Mouse (Mus musculus) left cerebral cortex, adult 8-10 months (tissue): Measurements from ENCODE around the gene Hipk2. TPM values are rescaled to one million over a fixed set of nuclear protein-coding genes. Genes with fewer than 3 reads are reported as not detected.

Experiments used
- DNase-seq, 2 experiments: peaks; one replicate each; pipeline ENCODE4 v3.0.0; 2022; ENCODE audit warnings: low spot score in 2 of 2
- total RNA-seq, 4 experiments: library from RNA; stranded (reverse); gene quantifications; 2 replicates each; pipeline ENCODE4 v1.2.4; 2022

Gene Hipk2
- total RNA-seq, 4 experiments from 2014 or later, result 63.1 to 76.0 (median 71.7) TPM

DNA sequence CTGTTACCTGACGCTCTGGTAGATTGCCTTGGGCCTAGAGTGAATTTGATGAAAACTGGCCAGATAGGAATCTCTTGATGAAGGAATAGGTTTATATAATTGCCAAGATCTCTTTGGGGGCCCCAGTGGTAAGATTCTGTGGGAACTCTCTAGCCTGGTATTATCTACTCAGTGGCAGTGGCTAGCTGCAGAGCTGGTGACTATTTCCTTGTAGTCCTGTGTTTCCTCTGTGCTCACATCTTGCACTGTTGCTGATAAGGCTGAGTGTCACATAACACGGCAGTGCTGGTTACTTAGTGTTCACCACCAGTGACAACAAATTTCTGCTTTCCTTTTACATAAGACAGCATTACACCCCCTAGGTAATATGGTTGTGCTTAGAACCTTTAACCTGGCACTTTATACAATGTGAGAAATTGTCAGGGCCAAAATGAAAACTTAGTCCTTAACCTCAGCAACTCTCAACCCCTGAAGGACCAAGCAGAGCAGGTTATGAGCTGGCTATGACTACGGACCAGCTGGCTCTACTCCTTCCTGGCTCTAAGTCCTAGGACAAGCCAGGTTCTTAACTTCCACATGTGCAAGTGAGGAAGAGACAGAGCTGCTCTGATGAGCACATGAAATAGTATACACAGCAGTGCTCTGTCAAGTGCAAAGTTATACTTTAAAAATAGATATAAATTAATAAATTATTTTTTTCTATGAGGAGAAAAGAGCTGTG, 80.7 kb downstream of the Hipk2 start:
- DNase-seq, result no peak

DNA sequence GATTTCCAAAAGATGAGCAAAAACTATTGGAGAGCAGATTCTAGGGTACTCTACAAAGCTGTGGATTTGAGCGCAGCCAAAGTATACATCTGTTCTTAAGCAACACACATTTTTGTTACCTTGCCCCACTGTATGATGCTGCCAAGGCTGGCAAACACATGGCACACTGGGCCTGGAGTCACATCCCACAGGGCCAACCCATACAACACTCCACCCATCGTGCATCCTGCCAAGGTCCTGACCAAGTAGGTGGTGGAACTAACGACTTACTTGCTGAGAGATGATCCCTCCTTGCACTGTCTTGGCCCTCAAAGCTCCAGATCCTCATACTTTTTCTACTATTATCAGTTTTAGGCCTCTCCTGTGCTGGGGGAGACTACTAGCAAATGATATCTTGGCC, 83.0 kb downstream of the Hipk2 start:
- no peak for DNase-seq

DNA sequence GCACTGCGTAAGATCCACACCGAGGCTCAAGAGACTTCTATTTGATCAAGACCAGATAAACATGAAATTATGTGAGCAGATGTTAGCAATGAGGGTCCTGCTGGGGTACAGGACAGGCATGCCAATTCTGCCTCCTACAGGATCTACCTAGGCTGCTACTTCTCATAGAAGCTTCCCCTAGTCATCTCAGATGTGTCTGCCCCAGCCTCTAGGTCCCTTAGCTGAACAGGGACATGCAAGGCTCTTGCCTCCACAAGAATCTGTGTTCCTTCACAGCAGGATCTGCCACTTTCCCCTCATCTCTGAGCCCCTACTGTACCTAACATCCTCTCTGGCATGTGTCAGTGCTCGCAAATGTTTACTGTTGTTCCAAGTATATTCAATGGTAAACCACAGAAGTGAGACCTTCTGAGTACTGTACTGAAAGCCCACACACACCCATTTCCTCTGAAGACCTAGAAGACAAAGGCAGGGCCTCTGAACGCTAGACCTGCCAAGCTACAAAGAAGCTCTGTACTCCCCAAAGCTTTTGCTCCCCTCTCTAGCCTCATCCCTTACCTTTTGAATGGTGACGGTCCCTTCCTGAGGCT, 86.6 kb downstream of the Hipk2 start:
- DNase-seq, result no peak

DNA sequence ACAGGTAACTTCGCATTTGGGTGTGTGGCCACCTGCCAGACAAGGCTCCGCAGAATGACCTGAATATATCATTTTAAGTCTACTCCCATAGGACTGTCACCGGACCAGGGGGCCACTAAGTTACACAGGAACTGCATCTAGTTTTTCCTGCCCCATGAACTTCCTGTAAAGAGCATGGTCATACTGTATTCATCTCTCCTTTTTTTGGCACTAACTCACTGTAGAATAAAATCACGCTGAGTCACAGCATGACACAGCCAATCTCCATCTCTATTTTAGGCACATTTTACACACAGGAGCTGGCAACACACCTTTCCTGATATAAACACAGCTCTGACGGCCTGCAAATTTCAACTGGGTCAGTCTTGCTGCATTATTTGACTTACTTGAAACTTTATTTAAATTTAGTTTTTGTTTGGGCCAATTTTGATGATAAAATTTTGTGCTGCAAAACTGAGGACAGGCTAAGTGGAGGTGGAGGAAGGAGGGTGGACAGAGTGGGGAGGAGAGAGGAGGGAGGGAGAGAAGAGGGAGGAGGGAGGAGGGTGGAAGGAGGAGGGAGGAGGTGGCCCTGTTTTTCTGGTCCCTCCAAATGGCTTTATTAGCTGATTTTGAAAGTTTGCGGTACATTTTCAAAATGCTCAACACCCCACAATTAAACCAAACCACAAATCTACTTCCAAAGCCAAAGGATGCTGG, 88.0 kb downstream of the Hipk2 start:
- peak in 1 of 2 experiments; percentile 32 for DNase-seq

- no peak for DNase-seq
Observed at GRCm38 (mm10) chr6:38787134-38787533, 88.8 kb downstream of the Hipk2 start.

GRCm38 (mm10) chr6:38785747-38786146, 90.2 kb downstream of the Hipk2 start:
- DNase-seq, result no peak

DNA sequence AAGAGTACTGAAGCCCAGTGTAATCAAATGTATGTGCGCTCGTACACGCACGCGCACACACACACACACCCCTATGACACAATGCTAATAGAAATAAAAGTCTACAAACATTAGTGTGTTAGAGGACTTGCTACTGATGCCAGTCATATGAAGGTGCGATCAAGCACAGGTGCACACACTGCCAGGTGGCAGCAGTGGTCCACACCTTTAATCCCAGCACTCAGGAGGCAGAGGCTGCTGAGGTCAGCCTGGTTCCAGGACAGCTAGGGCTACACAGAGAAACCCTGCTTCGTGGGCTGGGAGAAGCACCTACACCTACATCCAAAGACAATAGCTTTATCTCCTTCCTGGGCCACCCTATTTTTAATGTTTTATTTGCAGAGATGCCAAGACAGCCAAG, 96.6 kb downstream of the Hipk2 start:
- DNase-seq, result no peak

DNA sequence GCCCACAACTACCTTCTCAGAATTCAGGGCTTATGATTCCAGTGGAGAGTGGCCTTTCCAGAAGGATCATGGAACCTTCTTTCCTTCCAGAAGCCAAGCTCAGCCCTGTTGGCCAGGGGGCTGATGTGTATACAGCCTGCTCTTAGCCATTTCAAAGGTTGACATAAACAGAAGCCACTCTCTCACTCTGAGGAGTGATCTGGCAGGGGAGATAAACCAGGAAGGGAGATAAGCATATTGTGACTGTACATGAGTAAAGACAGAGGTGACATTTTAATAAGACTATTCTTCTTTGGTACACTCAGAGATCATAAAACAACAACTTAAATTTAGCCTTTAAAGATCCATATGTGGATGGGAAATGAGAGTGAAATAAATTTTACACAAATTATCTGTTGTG, 97.1 kb downstream of the Hipk2 start:
- DNase-seq, result no peak

- DNase-seq, result no peak
Observed at GRCm38 (mm10) chr6:38776000-38776584, 99.9 kb downstream of the Hipk2 start.

GRCm38 (mm10) chr6:38772836-38773518, 103.0 kb downstream of the Hipk2 start:
- no peak for DNase-seq

- DNase-seq, result no peak
Observed at GRCm38 (mm10) chr6:38771061-38771667, 104.8 kb downstream of the Hipk2 start.

DNA sequence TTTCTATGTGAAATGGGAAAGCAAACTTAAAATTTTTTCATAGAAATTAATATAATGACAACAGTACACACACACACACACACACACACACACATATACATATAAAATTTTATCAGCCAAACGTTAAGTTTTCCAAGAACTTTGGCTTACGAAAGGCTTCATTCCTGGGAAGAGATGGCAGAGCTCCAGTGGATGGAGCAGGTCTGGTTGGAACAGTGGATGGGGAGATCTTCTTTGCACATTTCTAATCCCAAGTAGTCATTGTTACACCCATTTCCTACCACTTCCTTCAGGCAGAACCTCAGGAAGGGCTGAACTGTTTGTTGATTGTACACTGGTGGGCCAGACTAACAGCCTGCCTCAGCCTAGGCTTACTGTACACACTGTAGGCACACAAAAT, 106.3 kb downstream of the Hipk2 start:
- no peak for DNase-seq

- DNase-seq, result no peak
Observed at GRCm38 (mm10) chr6:38762588-38763265, 113.2 kb downstream of the Hipk2 start.

GRCm38 (mm10) chr6:38762006-38762405, 114.0 kb downstream of the Hipk2 start:
- no peak for DNase-seq

DNA sequence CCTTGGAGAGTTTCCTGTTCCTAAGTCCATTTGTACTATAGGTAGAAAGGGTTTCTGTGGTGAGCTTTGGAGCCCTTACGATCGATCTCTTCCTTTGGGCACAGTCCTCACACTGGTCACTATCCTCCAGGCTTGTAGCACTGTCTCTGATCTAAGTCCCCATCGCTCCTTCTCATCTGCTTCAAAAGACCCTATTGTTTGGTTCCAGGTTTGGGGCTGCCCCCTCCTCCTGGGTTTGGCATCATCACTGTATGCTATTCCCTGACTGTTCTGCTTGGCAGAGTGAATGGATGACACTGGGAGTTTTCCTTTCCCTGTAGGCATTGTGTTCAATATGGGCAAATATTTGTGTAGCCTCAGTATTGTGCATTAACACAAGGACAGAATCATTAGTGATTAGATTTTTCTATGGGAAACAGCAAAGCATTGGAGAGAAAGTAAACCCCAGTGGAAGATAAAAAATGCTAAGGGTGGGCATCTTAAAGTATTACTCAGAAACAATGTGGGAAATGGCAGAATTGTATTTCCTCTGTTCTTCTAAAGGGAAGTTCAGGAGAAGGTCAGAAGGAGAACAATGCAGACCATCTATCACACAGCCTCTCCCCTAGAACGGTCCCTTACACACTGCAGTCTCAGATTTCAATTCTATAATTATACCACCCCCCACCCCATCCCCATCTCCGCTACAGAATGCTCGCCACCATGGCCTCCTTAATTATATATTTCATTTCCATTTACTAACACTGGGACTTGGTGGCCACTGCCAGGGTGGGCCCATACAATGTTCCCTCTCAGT, 114.9 kb downstream of the Hipk2 start:
- no peak for DNase-seq

GRCm38 (mm10) chr6:38759922-38760620, 115.9 kb downstream of the Hipk2 start:
- no peak for DNase-seq

GRCm38 (mm10) chr6:38759186-38759585, 116.8 kb downstream of the Hipk2 start:
- no peak for DNase-seq

DNA sequence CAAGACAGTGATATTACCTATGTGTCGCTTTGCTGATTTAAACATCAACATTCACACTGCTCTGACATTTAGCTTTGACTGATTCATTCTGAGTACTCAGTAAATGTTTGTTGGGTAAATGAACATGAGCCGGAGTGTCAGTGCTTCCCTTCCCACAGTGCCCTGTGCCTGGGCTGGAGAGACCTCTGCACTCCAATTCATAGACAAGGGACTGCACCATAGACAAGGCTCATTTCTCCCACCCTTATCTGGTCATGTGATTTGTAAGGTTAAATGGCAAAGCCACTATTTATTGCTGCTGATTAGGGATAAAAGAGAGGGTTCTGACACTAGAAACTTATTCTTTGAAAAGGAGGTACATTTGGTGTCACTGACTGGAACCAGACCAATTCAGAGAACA, 118.4 kb downstream of the Hipk2 start:
- no peak for DNase-seq

DNA sequence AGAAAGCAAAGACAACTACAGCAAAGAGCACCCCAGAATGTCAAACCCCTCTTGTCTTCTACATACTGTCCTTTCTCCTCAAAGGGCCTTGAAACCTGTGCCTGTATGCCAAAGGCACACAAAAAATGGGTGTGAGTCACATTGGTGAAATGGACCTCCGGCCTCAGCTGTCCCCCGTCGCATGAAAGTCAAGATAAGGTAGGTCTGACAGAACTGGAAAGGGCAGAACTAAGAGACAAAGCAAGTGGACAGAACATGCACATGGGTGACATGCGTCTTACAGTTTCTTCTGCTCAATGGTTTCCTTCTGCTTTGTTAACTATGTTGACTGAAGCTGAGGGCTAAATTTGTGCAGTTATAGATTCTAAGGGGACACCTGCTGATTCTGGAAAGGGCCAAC, 119.0 kb downstream of the Hipk2 start:
- no peak for DNase-seq
